Mouse (Mus musculus): ENCODE data around the gene Rps28. TPM values are rescaled to one million over a fixed set of nuclear protein-coding genes. Genes with fewer than 3 reads are reported as not detected.

Rps28 gene
- polyA plus RNA-seq (2017; shearing (Covaris generic)), result 100 to 1,000 TPM; 768 to 791 TPM

DNA sequence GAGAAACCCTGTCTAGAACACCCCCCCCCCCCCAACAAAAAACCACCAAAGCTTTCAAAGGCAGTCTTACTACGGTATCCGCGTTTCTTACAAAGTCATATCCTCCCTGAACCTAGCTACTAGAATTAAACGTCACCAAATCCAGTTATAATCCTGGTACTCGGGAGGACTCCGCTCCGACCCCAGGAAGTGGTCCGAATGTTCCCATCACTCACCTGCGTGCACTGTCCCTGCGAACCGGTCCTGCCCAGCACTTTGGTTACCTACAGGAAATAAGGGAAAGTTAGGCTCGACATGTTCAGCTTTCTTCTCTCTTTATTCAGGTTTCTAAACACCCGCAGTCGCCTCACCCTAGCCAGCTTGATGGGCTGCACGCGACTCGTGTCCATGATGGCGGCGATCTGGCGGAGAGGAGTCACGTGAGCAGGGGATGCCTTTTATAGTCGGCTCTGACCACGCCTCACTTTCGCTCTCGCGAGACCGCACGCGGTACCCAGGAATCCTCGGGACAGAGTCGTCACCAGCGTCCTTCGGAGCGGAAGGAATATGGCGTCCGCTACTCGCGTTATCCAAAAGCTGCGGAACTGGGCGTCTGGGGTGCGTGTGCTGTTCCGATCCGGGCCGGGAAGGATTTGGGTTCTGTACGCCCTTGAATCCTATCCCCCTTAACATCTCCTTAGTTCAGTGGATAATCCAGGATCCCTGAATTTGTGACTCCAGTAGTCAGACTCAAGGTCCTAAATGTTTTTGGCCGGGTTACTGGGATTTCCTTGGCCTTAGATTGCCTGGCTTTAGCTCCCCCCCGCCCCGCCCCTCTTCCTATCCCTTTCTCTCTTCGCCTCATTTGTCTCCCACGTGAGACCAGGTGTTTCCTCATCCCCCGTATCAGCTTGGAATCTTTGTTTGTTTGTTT is at the start of gene Rps28, which contains the start of gene Ndufa7:
Rps28 (minus strand) TSS at position 479 of the 913 bp plus-strand sequence.
Ndufa7 (plus strand) TSS at position 489 of the 913 bp plus-strand sequence.

GRCm38 (mm10) chr17:33873537-33873936 is 49.2 kb upstream of the Rps28 start, which contains the start of gene Gm7029:
Gm7029 (plus strand) TSS chr17:33873837.

DNA sequence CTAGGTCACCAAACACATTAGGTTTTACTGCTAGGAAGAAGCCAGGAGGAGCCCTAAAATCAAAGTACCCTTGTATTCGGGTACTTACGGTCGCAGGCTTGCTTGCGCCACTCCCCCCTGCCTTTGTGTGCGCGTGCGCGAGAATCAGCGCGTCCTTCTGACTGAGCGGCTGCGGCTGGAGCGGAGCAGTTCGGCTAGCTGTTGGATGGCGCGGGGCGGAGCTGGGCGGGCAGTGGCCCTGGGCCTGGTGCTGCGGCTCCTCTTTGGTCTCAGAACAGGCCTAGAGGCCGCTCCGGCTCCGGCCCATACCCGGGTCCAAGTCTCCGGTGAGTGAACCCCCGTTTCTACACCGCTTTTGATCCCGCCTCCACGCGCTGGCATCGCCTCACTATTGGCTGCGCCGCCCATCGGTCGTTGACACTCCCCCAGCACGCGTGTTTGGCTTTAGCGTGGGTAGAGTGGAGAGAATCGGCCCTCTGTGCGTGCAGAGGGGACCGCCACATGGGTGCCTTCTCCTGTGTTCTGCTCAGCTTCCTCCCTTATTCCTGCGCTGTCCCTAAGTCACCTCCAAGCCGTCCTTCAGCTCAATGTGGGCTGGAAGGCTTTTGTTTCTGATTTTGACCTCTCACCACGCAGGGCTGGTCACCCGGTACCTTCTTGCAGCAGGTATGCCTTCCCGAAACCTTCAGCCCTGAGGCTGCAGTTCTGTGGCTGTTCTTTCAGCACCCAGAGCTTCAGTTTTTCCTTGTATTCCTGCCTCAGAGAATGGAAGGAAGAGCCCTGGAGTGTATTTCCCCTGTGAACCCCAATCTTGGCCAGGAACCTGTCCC is 18.8 kb upstream of the Rps28 start, which contains the start of gene Cd320:
Cd320 (plus strand) TSS at position 126 of the 830 bp plus-strand sequence.

GRCm38 (mm10) chr17:33810334-33811141 is 13.8 kb downstream of the Rps28 start, which contains the start of gene Kank3:
Kank3 (plus strand) TSS chr17:33810519.

GRCm38 (mm10) chr17:33781124-33781977 is 43.0 kb downstream of the Rps28 start, which contains the start of gene Angptl4:
Angptl4 (minus strand) TSS chr17:33781830.

Other genes starting within 250 kb of the Rps28 start
- gene Zfp414, start 195.5 kb downstream of the Rps28 start, polyA plus RNA-seq (2017; shearing (Covaris generic)), result 10 to 100 TPM; 62.1 to 66.8 TPM
- 1 to 10 TPM in 1 of 2 experiments, under 1 TPM in 1; 0.99 to 1.5 TPM for gene Pram1, start 186.5 kb downstream of the Rps28 start, polyA plus RNA-seq (2017; shearing (Covaris generic))
- gene Hnrnpm, start 137.7 kb downstream of the Rps28 start, polyA plus RNA-seq (2017; shearing (Covaris generic)), result 100 to 1,000 TPM; 337 to 341 TPM
- 100 to 1,000 TPM in 1 of 2 experiments, 10 to 100 TPM in 1; 96.3 to 115 TPM for gene March2, start 105.9 kb downstream of the Rps28 start, polyA plus RNA-seq (2017; shearing (Covaris generic))
- gene Rab11b, start 64.0 kb downstream of the Rps28 start, polyA plus RNA-seq (2017; shearing (Covaris generic)), result 100 to 1,000 TPM; 270 to 275 TPM
- 1 to 10 TPM; 3.2 to 7.7 TPM for gene Angptl4, start 42.7 kb downstream of the Rps28 start, polyA plus RNA-seq (2017; shearing (Covaris generic))
- gene Kank3, start 14.0 kb downstream of the Rps28 start, polyA plus RNA-seq (2017; shearing (Covaris generic)), result 10 to 100 TPM in 1 of 2 experiments, 1 to 10 TPM in 1; 6.9 to 16.4 TPM
- 100 to 1,000 TPM; 295 to 298 TPM for gene Ndufa7, start within 50 bp of the Rps28 start, polyA plus RNA-seq (2017; shearing (Covaris generic))
- gene Cd320, start 18.5 kb upstream of the Rps28 start, polyA plus RNA-seq (2017; shearing (Covaris generic)), result 10 to 100 TPM; 12.7 to 26.5 TPM
- not detected for gene Gm7029, start 49.3 kb upstream of the Rps28 start, polyA plus RNA-seq (2017; shearing (Covaris generic))
- gene Kifc1, start 66.1 kb upstream of the Rps28 start, polyA plus RNA-seq (2017; shearing (Covaris generic)), result 1 to 10 TPM; 5.4 to 5.9 TPM
- gene Platr17, start 80.6 kb upstream of the Rps28 start, polyA plus RNA-seq (2017; shearing (Covaris generic)), result 1 to 10 TPM; 2.7 to 8.0 TPM
- 100 to 1,000 TPM in 1 of 2 experiments, 10 to 100 TPM in 1; 88.4 to 128 TPM for gene Daxx, start 84.9 kb upstream of the Rps28 start, polyA plus RNA-seq (2017; shearing (Covaris generic))
- 100 to 1,000 TPM; 609 to 631 TPM for gene Tapbp, start 91.3 kb upstream of the Rps28 start, polyA plus RNA-seq (2017; shearing (Covaris generic))
- 10 to 100 TPM; 19.7 to 30.0 TPM for gene Zbtb22, start 91.3 kb upstream of the Rps28 start, polyA plus RNA-seq (2017; shearing (Covaris generic))
- gene Rgl2, start 105.0 kb upstream of the Rps28 start, polyA plus RNA-seq (2017; shearing (Covaris generic)), result 100 to 1,000 TPM; 129 to 170 TPM
- gene Pfdn6, start 115.8 kb upstream of the Rps28 start, polyA plus RNA-seq (2017; shearing (Covaris generic)), result 100 to 1,000 TPM; 132 to 142 TPM
- gene Wdr46, start 116.1 kb upstream of the Rps28 start, polyA plus RNA-seq (2017; shearing (Covaris generic)), result 10 to 100 TPM; 59.2 to 75.0 TPM
- 10 to 100 TPM; 21.9 to 44.0 TPM for gene B3galt4, start 126.9 kb upstream of the Rps28 start, polyA plus RNA-seq (2017; shearing (Covaris generic))
- gene Vps52, start 131.2 kb upstream of the Rps28 start, polyA plus RNA-seq (2017; shearing (Covaris generic)), result 10 to 100 TPM; 69.7 to 81.8 TPM
- 1,000 to 10,000 TPM; 1,990 to 2,168 TPM for gene Rps18, start 131.4 kb upstream of the Rps28 start, polyA plus RNA-seq (2017; shearing (Covaris generic))
- over 10,000 TPM; 12,130 to 12,778 TPM for gene H2-K1, start 175.8 kb upstream of the Rps28 start, polyA plus RNA-seq (2017; shearing (Covaris generic))
- gene Ring1, start 200.1 kb upstream of the Rps28 start, polyA plus RNA-seq (2017; shearing (Covaris generic)), result 10 to 100 TPM; 35.6 to 38.2 TPM
- 100 to 1,000 TPM; 289 to 375 TPM for gene H2-Ke6, start 203.5 kb upstream of the Rps28 start, polyA plus RNA-seq (2017; shearing (Covaris generic))
- gene Slc39a7, start 207.1 kb upstream of the Rps28 start, polyA plus RNA-seq (2017; shearing (Covaris generic)), result 100 to 1,000 TPM in 1 of 2 experiments, 10 to 100 TPM in 1; 96.5 to 149 TPM
- 10 to 100 TPM; 66.1 to 98.3 TPM for gene Rxrb, start 207.2 kb upstream of the Rps28 start, polyA plus RNA-seq (2017; shearing (Covaris generic))
- gene Col11a2, start 214.9 kb upstream of the Rps28 start, polyA plus RNA-seq (2017; shearing (Covaris generic)), result 1 to 10 TPM in 1 of 2 experiments, under 1 TPM in 1; 0.72 to 3.2 TPM

Measured in inflammation-experienced regulatory T-cells (primary cell).